Mouse (Mus musculus) monocyte, adult 5-6 weeks (primary cell): ENCODE measurements around the gene Dscam. TPM values are rescaled to one million over a fixed set of nuclear protein-coding genes. Genes with fewer than 3 reads are reported as not detected.
"Not testable (repeated sequence)": the region's sequence is repeated elsewhere in the genome, so short reads cannot be mapped to it uniquely, and the experiment has no call there.

Experiments used
- ATAC-seq: fragments of 153-309, 156-312 bp; replicated peaks from 2 replicates; pipeline ENCODE4 v1.8.0; 2017; ENCODE audit warnings: mild to moderate bottlenecking; ENCODE audit not compliant: low TSS enrichment, insufficient number of reproducible peaks, severe bottlenecking, poor library complexity, low FRiP score
- total RNA-seq: library from RNA; stranded (forward); fragments of 200-1000, 200-491, 200-594 nt; gene quantifications from 3 replicates; pipeline ENCODE4 v1.2.3, GENCODE M21; 2017

Gene Dscam
- total RNA-seq, 1 experiment from 2014 or later = 0.29 TPM

DNA sequence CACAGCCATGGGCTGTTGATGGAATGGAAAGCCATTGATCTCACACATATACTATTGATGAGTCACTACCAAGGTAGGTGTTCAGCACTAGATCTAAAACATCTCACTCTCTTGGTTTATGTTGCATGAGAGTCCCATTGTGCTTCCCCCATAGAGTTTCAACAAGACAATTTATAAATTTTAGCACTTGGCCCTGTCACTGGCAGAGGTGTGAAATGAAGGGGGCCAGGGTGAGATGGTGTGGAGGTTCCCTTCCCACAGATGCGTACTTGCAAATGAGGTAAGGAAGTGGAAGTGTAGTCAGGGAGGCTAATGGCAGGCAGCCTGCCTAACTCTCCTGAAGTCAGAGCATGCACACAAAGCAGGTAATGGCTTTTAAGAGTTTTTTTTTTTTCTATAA lies 262.7 kb downstream of the Dscam start:
- peak; percentile 68 for ATAC-seq

DNA sequence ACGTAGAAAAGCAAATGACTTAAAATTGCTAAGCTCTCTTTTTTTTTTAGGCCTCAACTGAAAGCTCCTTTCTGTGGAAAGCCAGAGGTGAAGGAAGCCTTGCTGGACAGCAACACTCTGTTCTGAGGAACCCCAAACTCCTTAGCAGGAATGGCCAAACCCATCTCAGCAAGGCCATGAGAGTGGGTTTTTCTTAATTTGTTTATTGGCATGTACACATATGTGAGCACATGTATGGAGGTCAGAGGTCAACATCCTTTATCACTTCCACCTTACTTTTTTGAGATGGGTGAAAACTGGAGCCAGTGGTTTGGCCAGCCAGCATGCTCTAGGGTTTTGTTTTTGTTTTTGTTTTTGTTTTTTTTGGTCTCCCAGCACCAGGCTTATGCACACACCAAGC lies 263.5 kb downstream of the Dscam start:
- ATAC-seq = no peak

DNA sequence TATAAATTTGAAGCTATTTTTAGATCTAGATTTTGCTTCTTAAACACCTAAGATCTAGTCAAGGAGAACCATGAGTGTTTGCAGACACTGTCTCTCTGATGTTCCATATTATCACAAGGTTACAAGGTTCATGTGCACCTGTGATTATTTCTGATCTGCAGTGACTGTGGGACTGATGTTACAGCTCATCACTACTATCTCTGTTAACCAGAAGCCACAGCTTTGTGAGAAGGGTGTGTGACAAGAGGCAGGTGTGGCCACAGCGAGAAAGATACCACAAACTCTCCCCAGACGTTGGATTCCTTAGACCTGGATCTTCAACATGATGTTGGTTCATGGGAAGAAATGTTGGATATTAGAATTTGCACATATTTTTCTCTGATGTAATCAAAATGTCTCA lies 263.9 kb downstream of the Dscam start:
- ATAC-seq = no peak

DNA sequence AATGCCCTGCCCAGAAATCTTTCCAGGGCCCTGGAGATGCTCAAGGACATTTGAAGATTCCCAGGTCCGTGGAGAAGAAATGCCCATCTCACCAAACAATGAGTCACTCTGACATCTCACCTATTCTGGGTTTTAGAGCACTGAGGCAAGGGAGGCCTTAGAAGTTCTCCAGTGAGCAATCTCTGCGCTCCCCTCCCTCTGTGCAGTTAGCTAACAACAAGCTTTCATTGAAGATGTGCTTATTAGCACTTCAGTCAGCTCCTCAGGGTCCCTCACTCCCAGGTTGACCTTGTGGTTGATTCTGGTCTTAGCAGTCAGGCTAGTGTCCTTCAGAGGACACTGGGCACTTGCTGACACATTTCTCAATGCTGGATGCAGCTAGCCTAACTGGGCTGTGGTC lies 265.8 kb downstream of the Dscam start:
- ATAC-seq = no peak

DNA sequence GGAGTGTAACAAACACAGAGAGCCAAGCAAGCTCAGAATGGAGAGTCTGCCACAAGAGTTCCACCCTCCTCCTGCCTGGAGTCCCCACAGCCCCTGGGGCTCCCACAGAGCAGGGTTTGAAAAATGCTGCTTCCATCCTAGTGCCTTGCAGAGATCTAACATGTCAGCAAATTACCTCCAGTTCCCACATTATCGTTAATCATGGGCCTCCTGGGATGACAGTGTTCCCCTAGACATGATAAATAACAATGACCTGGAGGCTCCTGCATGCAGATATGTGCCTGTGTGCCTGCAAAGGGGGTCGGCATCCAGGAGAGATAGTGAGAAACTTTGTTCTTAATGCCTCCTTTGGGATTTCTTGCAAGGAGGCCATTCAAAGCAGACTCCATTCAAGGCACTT lies 266.2 kb downstream of the Dscam start:
- no peak for ATAC-seq

DNA sequence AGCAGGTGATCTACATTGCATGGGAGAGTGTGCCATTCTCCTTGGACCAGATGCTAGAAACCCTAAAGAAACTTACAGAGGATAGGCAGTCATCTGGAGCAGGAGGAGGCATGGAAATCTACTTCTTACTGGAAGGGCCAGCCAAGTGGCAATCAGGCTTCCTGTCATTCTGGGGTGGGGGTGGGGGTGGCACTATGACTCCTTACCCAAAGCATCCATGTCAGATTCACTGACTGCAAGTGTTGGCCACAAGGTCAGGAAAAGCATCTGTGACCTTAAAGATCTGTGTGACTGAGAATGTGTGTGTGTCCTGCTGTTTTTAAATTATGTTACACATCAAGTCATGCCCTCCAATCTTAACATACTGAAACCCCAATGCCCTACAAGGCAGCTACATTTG lies 268.0 kb downstream of the Dscam start:
- ATAC-seq = no peak

DNA sequence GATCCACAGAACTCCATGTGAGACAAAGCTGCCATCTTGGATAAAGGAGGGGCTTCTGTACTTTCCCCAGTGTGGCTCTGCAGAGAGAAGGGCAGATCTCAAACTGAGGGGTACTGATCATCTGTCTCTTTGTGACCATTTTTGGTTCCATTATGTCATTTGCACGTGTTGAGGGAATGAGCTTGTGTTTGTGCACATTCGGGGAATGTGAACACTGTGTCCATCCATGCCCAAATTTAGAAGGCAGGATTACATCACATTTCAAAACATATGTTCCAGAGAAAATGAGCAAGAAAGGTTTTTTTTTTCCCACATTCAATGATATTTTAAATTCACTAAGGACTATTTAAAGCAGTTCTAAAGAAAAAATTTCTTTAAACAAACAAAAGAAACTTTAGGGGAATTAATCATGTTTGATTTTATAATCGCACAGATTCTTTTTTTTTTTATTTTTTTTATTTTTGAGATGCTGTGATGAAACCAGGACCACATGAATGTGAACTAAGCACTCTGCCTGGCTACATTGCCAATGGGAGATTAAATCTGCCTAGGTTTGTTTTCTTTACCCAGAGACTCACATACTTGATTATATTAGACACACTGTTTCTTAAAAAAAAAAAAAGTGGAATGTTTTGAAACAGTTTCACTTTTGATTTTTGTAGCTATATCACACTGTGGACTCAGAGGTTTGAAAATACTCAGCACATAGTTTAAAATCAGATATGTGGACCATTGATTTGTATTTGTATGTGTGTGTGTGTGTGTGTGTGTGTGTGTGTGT lies 269.1 kb downstream of the Dscam start:
- no peak for ATAC-seq

DNA sequence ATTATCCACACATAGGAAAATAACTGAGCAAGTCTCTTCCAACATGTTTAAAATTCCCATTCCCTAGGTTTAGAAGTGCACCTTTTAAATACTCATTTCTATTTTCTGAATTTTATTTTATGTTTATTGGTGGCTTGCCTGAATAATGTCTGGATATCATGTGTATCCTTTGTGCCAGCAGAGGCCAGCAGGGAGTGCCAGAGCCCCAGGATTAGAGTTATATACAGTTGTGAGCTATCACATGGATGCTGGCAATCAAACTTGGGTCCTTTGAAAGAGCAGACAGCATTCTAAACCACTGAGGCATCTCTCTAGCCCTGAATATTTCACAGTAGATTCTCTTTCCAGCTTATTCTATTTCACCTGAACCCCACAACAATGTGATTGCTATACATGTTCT lies 271.2 kb downstream of the Dscam start:
- ATAC-seq = no peak

DNA sequence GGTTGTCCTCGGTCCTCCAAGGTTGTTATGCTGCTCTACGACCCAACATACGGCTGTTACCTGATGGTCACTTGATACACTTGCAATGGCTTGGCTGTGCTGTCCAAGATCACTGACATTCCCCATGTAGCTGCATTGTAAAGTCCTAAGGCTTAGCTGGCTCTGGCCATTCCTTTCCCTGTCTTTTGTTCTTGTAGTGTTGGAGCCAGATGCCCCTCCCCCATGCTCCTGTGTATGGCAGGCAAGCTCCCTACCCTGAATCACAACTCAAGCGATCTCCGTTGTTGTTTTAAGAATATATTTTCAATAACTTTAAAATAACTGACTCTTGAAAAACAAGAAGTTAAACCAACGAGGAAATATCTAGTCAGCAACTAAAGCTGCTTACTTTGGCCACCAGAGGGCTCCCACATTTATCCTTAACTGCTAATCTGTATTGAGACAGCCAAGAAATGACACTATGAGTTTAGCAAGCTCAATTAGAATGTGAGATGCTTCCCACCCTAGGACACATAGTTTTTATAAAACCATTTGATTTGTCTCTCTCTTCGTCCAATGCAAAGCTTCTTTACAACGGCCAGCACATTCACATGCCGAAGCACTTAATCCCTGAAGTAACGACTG lies 273.9 kb downstream of the Dscam start:
- no peak for ATAC-seq

DNA sequence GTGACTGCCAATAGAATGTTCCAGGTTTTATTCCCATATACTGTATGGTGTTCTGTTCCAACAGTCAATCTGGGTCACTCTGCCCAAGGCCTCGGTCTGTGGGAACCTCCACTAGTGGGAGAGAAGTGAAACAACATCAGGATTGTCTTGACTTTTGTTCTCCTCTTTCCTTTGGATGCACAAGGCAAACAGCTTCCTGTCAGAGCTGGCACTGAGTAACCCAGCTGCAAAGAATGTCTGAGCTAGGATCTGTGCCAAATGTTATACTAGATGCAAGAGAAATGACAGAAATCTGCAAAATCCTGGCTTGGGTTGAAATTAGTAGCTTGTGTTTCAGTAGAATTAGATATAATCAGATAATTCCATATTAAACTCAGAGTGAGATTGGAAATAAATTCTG lies 282.5 kb downstream of the Dscam start:
- no peak for ATAC-seq

DNA sequence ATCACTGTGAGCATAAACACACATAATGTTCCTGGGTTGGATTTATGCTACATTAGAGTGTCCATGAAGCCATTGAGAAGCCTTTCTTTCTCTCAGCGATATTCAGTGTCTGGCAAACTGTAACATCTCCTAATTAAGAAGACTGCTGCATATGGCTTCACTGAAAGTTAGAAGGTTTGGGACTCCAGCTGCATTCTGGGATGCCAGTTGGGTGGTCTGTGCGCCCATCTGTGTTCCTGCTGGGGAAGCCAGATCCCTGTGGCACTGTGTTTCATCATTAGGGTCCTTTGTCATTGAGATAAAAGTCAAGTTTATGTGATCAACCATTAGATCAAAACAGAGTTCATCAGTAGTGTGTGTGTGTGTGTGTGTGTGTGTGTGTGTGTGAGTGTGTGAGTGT lies 284.7 kb downstream of the Dscam start:
- no peak for ATAC-seq

DNA sequence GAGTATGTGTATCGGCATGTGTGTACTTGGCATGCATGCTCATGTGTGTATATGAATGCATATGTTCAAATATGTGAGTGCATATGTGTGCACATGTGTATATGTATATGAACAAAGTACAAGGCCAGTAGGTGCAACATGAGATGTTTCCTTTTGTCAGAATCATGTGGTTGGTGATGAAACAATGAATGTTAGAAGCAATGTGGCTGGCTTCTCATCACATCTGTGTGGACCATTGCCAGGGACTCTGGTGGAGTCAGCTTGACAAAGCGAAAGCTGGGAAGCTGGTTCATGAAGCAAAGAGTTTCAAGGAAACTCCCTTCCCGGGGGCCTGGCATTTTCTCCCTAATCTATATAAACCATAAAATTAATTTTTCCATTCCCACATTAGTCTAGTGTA lies 286.0 kb downstream of the Dscam start:
- not testable (repeated sequence) for ATAC-seq

DNA sequence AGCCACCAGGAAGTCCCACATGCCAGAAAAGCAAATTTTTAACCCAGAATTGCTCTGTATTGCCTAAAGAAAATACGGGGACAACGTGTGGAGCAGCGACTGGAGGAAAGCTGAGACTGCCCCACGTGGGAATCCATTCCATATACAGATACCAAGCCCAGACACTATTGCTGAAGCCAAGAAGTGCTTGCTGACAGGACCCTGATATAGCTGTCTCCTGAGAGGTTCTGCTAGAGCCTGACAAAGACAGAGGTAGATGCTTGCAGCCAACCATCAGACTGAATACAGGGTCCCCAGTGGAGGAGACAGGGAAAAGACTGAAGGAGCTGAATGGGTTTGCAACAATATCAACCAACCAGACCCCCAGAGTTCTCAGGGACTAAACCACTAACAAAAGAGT lies 293.3 kb downstream of the Dscam start:
- no peak for ATAC-seq

DNA sequence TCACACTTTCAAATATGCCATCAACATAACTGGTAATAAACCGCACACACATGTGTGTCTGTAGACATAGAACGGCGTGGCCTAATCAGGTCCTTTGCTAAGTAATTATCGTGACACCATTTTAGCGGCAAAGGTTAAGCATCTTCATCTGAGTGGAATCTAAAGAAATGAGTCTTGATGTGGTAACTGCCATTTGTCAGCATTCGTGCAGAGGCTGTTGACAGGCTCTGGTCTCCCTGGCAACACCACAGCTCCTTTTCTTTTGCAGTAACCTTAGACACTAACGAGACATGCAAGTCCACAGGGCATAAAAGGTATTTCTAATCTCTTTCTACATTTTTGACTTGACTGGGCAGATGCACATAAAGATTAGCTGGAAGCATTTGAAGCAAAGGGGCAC lies 297.8 kb downstream of the Dscam start:
- no peak for ATAC-seq

DNA sequence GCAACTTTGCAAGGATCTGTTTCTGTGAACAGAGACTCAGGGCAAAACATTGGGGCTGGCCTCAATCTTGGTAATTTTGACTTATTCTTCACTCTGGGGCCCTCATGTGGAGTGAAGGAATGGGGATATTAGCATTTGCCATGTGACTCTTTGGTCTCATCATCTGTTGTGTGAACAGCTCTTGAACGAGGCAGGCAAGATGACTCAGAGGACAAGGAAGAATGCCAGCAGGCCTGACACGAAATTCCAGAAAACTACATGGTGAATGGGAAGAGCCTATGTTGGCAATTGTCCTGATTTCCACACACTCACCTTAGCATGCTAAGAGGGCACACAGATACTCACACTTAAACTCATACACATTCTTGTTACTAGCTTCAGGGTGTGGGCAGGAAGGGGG lies 313.0 kb downstream of the Dscam start:
- ATAC-seq = no peak

DNA sequence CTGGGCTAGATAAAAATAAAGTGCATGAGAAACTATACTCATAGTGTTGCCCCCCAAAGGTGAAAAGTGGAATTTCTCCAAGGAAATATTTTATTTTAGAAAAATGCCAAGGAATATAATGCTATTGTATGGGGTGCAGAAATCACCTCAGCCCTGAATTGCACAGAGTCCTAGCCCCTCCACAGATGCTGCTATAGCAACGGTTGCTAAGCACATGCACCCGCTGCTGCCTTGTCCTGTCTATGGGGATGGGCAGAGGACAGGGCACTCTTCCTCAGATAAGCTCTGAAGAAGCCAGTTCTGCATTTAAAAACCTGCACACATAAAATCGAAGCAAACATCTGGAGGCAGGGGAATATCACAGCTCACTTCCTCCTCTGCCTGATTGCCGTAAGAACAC lies 315.5 kb downstream of the Dscam start:
- ATAC-seq = no peak

DNA sequence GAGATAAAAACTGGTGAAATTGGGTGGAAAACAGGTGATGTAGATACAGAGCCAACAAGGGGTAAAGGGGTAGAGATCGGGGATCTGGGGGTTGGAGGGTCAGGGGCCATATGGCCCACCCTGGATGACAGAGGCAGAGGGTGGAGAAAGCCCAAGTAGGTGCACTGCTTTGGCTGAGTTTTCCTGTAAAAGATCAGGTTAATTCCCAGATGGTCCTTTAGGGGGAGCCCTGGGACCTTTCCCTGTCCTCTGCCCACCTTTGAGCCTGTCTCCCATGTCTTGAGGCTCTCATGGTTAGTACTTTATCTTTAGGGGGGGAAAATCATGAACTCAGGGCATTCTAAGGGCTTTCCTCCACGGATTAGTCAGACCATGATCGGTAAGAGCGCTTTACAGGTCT lies 318.2 kb downstream of the Dscam start:
- ATAC-seq = no peak

DNA sequence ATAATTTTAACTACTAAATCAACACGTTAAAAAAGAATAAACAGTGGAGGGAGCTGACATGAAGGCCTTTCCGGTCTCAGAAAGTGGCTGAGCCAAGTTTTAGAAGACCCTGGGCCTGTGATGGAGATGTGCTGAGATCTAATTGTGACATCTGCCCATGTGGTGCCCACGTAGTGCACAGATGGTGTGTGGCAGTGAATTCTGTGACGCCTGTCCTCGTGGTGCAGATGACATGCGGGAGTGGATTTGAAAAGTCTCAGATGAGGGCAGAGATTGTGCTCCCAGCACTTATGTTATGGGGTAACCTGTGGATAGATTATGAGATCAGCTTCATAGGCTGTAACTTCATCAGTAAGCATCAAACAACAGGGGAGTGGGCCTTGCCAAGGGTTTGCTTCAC lies 321.6 kb downstream of the Dscam start:
- no peak for ATAC-seq

DNA sequence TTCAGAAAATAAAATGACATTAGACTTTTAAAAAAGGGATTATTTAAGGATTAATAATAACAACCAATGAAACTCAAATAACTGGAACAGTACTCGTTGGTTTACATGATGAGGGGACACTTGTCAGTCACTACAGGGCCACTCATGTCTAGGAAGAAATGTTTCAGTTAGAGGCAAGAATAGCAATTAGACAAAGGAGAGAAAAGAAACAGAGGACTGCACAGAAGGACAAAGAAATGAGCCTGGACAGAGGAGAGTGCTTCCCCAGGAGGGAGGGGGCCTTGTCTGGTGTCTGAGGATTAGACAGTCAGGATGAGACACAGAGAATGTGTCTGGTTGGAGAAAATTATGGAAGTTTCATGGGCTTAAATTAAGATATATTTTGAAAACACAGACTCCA lies 324.0 kb downstream of the Dscam start:
- no peak for ATAC-seq

DNA sequence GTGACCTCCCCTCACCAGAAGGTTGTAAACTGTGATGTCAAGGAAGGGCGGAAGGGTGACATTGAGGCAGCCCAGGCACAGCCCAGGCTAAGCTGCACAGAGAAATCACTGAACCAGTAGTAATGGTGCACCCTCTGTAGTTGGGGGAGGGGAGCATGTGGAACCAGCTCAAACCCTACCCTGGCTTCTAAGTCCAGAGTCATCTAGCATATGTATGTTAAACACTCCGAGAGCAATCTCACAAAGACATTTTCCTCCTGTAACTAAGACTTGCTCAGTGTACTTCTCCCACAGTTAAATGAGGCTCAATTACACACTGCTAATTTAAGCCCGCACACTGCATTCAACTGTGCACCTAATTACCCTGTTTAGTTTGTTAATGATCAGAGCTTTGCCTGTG lies 324.4 kb downstream of the Dscam start:
- no peak for ATAC-seq
